Mouse (Mus musculus): Measurements from ENCODE around the gene Gm20403.

DNA sequence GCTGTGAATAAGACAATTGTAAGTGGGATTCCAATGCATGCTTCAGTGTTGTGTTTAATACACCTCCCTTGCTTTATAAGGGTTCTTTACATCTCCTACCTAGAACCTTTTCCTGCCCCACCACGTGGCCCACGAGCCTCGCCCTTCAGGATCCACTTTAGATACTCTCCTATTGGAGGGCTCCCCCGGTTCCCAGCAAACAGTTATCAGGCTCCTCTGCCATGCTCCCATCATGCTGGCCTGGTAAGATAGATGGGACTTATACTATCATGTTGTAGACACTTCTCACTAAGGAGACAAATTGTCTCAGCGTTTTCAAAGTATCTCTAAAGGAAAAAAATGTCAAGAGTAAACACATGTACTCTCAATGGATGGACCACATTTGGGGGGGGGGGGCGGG, 5.8 kb downstream of the Gm20403 start:
- TF ChIP-seq CTCF (conservative IDR thresholded peaks at IDR 0.05; ENCODE audit: insufficient read depth, insufficient read length, low read depth, low read length) (no peak), POLR2A (IDR thresholded peaks at IDR 0.05; ENCODE audit: low read depth, low read length) (no peak)

All from kidney, adult 2 months (tissue).